Mouse (Mus musculus) stomach, postnatal 0 days (tissue): ENCODE measurements around the gene Samd4b. TPM values are rescaled to one million over a fixed set of nuclear protein-coding genes. Genes with fewer than 3 reads are reported as not detected.
"Not testable (repeated sequence)": the region's sequence is repeated elsewhere in the genome, so short reads cannot be mapped to it uniquely, and the experiment has no call there.

ENCODE experiments used
- ATAC-seq: fragments of 200-750 bp; cut with Nextera tagmentation; 2 replicates; pipeline ENCODE4 v1.8.0; 2017; ENCODE audit not compliant: low FRiP score, low TSS enrichment
- DNase-seq: peaks from one replicate; pipeline ENCODE4 v3.0.0-alpha.2; 2016; ENCODE audit warnings: low spot score
- H3K27ac ChIP-seq: fragments of 300-500 bp; sonication (generic); replicated peaks from 2 replicates; pipeline ENCODE4 v1.5.1; 2014; ENCODE audit warnings: mild to moderate bottlenecking, control low read depth
- H3K27me3 ChIP-seq: fragments of 300-500 bp; sonication (generic); 2 replicates; pipeline ENCODE4 v1.6.1; 2014; ENCODE audit warnings: low read length; ENCODE audit not compliant: control insufficient read depth, insufficient read depth
- H3K36me3 ChIP-seq: fragments of 300-500 bp; sonication (generic); 2 replicates; pipeline ENCODE4 v1.6.1; 2014; ENCODE audit warnings: low read length, mixed read lengths; ENCODE audit not compliant: control insufficient read depth, insufficient read depth
- H3K4me1 ChIP-seq: fragments of 300-500 bp; sonication (generic); replicated peaks from 2 replicates; pipeline ENCODE4 v1.6.1; 2014; ENCODE audit warnings: antibody characterized with exemption; ENCODE audit not compliant: control insufficient read depth, insufficient read depth
- H3K4me2 ChIP-seq: fragments of 300-500 bp; sonication (generic); replicated peaks from 2 replicates; pipeline ENCODE4 v1.6.1; 2014; ENCODE audit warnings: low read depth, mild to moderate bottlenecking, control low read depth, moderate library complexity
- H3K4me3 ChIP-seq: fragments of 300-500 bp; sonication (generic); 2 replicates; pipeline ENCODE4 v1.5.1; 2014; ENCODE audit warnings: low read depth, low read length, control low read depth
- H3K9ac ChIP-seq: fragments of 300-500 bp; sonication (generic); 2 replicates; pipeline ENCODE4 v1.6.1; 2014; ENCODE audit warnings: mild to moderate bottlenecking, low read length, control low read depth, mixed read lengths
- H3K9me3 ChIP-seq: fragments of 300-500 bp; sonication (generic); 2 replicates; pipeline ENCODE4 v1.6.1; 2016; ENCODE audit warnings: low read length; ENCODE audit not compliant: control insufficient read depth
- CTCF ChIP-seq: IDR thresholded peaks from 2 replicates; pipeline ENCODE4 v1.5.1; 2016; ENCODE audit warnings: antibody characterized with exemption, low read depth, mild to moderate bottlenecking, moderate library complexity
- EP300 ChIP-seq: optimal IDR thresholded peaks from 2 replicates; pipeline ENCODE3; 2016; ENCODE audit warnings: antibody characterized with exemption
- WGBS: fragments of 180-500 bp; shearing (Covaris S2); extraction: QIAGEN DNeasy Blood & Tissue Kit; methylation state at CpG from one replicate; pipeline ENCODE4 v1.1.7; 2014; 5-methylcytosine and 5-hydroxymethylcytosine counted together
- polyA plus RNA-seq: library from polyadenylated mRNA; unstranded; fragments of >200 nt; fragmentation: Nextera tagmentation; extraction: Ambion mirVana; gene quantifications from 2 replicates; pipeline ENCODE4 v1.2.1, GENCODE M21; 2015

The Samd4b gene
- polyA plus RNA-seq, 1 experiment from 2014 or later: 9.8 TPM

GRCm38 (mm10) chr7:28392429-28393271, 205.3 kb downstream of the Samd4b start, which contains the start of the genes Med29 and Paf1:
Med29 (minus strand) TSS chr7:28392708.
Paf1 (plus strand) TSS chr7:28392951.
- H3K27ac ChIP-seq: peak within 1 kb of the TSS; percentile 83
- WGBS: under 1% methylated on average over 58 of the region's 58 CpGs
- H3K9ac ChIP-seq: peak within 1 kb of the TSS; percentile 84
- H3K4me2 ChIP-seq: peak within 1 kb of the TSS; percentile 96
- DNase-seq (peak; percentile 97), ATAC-seq (peak; percentile 97)
- peaks cover 3% of the 10 kb centered on the region; the same call in 1 of the 2 replicates for H3K4me1 ChIP-seq
- H3K9me3 ChIP-seq: no peaks in the 10 kb centered on the region
- no peak; the same call in 1 of the 2 replicates for TF ChIP-seq CTCF
- no peak for TF ChIP-seq EP300
- peaks cover 17% of the 10 kb centered on the region for H3K36me3 ChIP-seq
- H3K27me3 ChIP-seq: no peaks in the 10 kb centered on the region
- peak within 1 kb of the TSS; percentile 82 for H3K4me3 ChIP-seq

- WGBS: 93% methylated on average over 3 of the region's 3 CpGs
- H3K27ac ChIP-seq: no peak overlapping the region
- H3K4me1 ChIP-seq: peaks cover 3% of the 10 kb centered on the region; the same call in 1 of the 2 replicates
- DNase-seq: no peak
- H3K9me3 ChIP-seq: no peaks in the 10 kb centered on the region
- no peak for TF ChIP-seq CTCF
- TF ChIP-seq EP300: no peak
- peaks cover 7% of the 10 kb centered on the region for H3K36me3 ChIP-seq
- H3K4me2 ChIP-seq: no peak overlapping the region
- H3K27me3 ChIP-seq: no peaks in the 10 kb centered on the region
- no peak overlapping the region for H3K4me3 ChIP-seq
- H3K9ac ChIP-seq: no peak overlapping the region
- ATAC-seq: no peak
Observed at GRCm38 (mm10) chr7:28390331-28390730, 207.6 kb downstream of the Samd4b start.

DNA sequence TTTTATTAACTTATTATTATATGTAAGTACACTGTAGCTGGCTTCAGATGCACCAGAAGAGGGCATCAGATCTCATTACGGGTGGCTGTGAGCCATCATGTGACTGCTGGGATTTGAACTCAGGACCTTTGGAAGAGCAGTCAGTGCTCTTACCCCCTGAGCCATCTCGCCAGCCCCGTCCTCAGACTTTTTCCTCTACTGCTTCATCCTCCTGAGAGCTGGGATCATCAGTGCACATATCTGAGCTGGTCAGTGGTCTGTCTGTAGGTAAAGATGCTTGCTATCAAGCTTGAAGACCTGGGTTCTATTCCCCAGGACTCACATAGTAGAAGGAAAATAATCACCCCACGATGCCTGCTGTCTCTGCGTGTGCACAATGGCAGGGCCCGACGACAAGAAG, 210.6 kb downstream of the Samd4b start:
- H3K36me3 ChIP-seq, H3K9ac ChIP-seq, H3K4me2 ChIP-seq, H3K27ac ChIP-seq, DNase-seq, H3K9me3 ChIP-seq, ATAC-seq, H3K4me3 ChIP-seq, H3K27me3 ChIP-seq: not testable (repeated sequence)
- peaks cover 11% of the 10 kb centered on the region for H3K4me1 ChIP-seq
- 81% methylated on average over 7 of the region's 7 CpGs for WGBS

DNA sequence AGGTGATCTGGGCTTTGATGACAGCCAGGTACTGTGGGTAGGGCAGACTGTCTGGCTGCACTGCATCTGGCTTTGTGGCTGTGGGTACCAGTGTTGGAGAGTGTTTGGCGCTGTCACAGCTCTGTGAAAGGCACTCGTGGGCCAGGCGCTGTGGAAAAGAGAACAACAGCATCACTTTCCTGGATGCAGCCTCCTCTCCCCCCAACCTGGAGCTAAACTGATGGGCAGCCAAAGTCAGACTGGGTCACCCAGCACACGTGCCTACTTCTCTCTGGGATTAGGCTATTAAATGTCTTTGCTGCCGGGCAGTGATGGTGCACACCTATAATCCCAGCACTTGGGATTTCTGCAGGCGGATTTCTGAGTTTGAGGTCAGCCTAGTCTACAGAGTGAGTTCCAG, 211.1 kb downstream of the Samd4b start:
- H3K4me1 ChIP-seq: peaks cover 11% of the 10 kb centered on the region
- WGBS: 76% methylated on average over 6 of the region's 6 CpGs
- H3K27me3 ChIP-seq, H3K4me2 ChIP-seq, H3K36me3 ChIP-seq, DNase-seq, H3K4me3 ChIP-seq, H3K9ac ChIP-seq, ATAC-seq, H3K9me3 ChIP-seq, H3K27ac ChIP-seq: not testable (repeated sequence)

- peak overlapping the region; percentile 65 for H3K27ac ChIP-seq
- 3% methylated on average over 4 of the region's 4 CpGs for WGBS
- peak; percentile 53 for ATAC-seq
- H3K36me3 ChIP-seq: peaks cover 3% of the 10 kb centered on the region; the same call in 1 of the 2 replicates
- peaks cover 8% of the 10 kb centered on the region; the same call in 1 of the 2 replicates for H3K4me1 ChIP-seq
- H3K9ac ChIP-seq: no peak overlapping the region
- H3K4me3 ChIP-seq: no peak overlapping the region
- no peaks in the 10 kb centered on the region for H3K27me3 ChIP-seq
- peak; percentile 91 for DNase-seq
- H3K9me3 ChIP-seq: no peaks in the 10 kb centered on the region
- TF ChIP-seq CTCF (peak; percentile 94), EP300 (no peak)
- H3K4me2 ChIP-seq: no peak overlapping the region
Observed at GRCm38 (mm10) chr7:28386462-28386861, 211.5 kb downstream of the Samd4b start.

GRCm38 (mm10) chr7:28386007-28386406, 211.9 kb downstream of the Samd4b start:
- Histone ChIP-seq H3K36me3 (peaks cover 3% of the 10 kb centered on the region; the same call in 1 of the 2 replicates), H3K9ac (no peak overlapping the region), H3K4me1 (peaks cover 8% of the 10 kb centered on the region; the same call in 1 of the 2 replicates), H3K27ac (peak overlapping the region; percentile 65), H3K27me3 (no peaks in the 10 kb centered on the region), H3K4me3 (no peak overlapping the region), H3K9me3 (no peaks in the 10 kb centered on the region), H3K4me2 (no peak overlapping the region)
- DNase-seq: no peak
- 76% methylated on average over 7 of the region's 7 CpGs for WGBS
- no peak for TF ChIP-seq EP300
- TF ChIP-seq CTCF: no peak
- no peak for ATAC-seq
